Mouse (Mus musculus) neural tube, embryonic 13.5 days (tissue): ENCODE measurements around the gene Prmt7. TPM values are rescaled to one million over a fixed set of nuclear protein-coding genes. Genes with fewer than 3 reads are reported as not detected.

Experiments
- ATAC-seq: fragments of 200-750 bp; cut with Nextera tagmentation; 2 replicates; pipeline ENCODE4 v1.8.0; 2017; ENCODE audit warnings: low read depth, mild to moderate bottlenecking, moderate TSS enrichment, moderate library complexity
- H3K27ac ChIP-seq: fragments of 300-500 bp; sonication (generic); replicated peaks from 2 replicates; pipeline ENCODE4 v1.5.1; 2015; ENCODE audit warnings: moderate library complexity, mild to moderate bottlenecking, inconsistent platforms
- H3K27me3 ChIP-seq: fragments of 300-500 bp; sonication (generic); 2 replicates; pipeline ENCODE4 v1.6.1; 2015; ENCODE audit warnings: mild to moderate bottlenecking, inconsistent platforms
- H3K36me3 ChIP-seq: fragments of 300-500 bp; sonication (generic); 2 replicates; pipeline ENCODE4 v1.6.1; 2015; ENCODE audit warnings: mild to moderate bottlenecking, inconsistent platforms
- H3K4me1 ChIP-seq: fragments of 300-500 bp; sonication (generic); replicated peaks from 2 replicates; pipeline ENCODE4 v1.6.1; 2015; ENCODE audit warnings: inconsistent platforms
- H3K4me2 ChIP-seq: fragments of 300-500 bp; sonication (generic); 2 replicates; pipeline ENCODE4 v1.6.1; 2015; ENCODE audit warnings: inconsistent platforms, mild to moderate bottlenecking, moderate library complexity
- H3K4me3 ChIP-seq: fragments of 300-500 bp; sonication (generic); 2 replicates; pipeline ENCODE4 v1.5.1; 2015; ENCODE audit warnings: mild to moderate bottlenecking, inconsistent platforms
- H3K9ac ChIP-seq: fragments of 300-500 bp; sonication (generic); 2 replicates; pipeline ENCODE4 v1.6.1; 2015; ENCODE audit warnings: moderate library complexity, mild to moderate bottlenecking, inconsistent platforms
- H3K9me3 ChIP-seq: fragments of 300-500 bp; sonication (generic); 2 replicates; pipeline ENCODE4 v1.6.1; 2016; ENCODE audit warnings: inconsistent platforms
- WGBS: fragments of 180-500 bp; shearing (Covaris S2); methylation state at CpG from one replicate; pipeline ENCODE4 v1.1.7; 2015; 5-methylcytosine and 5-hydroxymethylcytosine counted together
- polyA plus RNA-seq: library from polyadenylated mRNA; unstranded; fragments of >200 nt; fragmentation: Nextera tagmentation; extraction: Ambion mirVana; gene quantifications from 2 replicates; pipeline ENCODE4 v1.2.1, GENCODE M21; 2015

Gene Prmt7
- polyA plus RNA-seq, 1 experiment from 2014 or later, result 58.5 TPM

- H3K4me2 ChIP-seq, result no peak overlapping the region
- 0 out of 2 replicates have a peak overlapping the region, but pooled peaks have one; percentile 17 for H3K9ac ChIP-seq
- H3K27me3 ChIP-seq, result no peaks in the 10 kb centered on the region
- no peaks in the 10 kb centered on the region for H3K9me3 ChIP-seq
- peaks cover 7% of the 10 kb centered on the region; the same call in 1 of the 2 replicates for H3K36me3 ChIP-seq
- WGBS, result 73% methylated on average over 4 of the region's 4 CpGs
- H3K27ac ChIP-seq, result peak overlapping the region; percentile 54
- no peak overlapping the region for H3K4me3 ChIP-seq
- no peak for ATAC-seq
- peaks cover 48% of the 10 kb centered on the region for H3K4me1 ChIP-seq
These were observed 60.6 kb downstream of the Prmt7 start for GRCm38 (mm10) chr8:106271378-106271777.

- 84% methylated on average over 3 of the region's 3 CpGs for WGBS
- Histone ChIP-seq H3K4me1 (peaks cover 45% of the 10 kb centered on the region), H3K4me2 (no peak overlapping the region), H3K9ac (no peak overlapping the region), H3K4me3 (no peak overlapping the region), H3K27ac (no peak overlapping the region), H3K9me3 (no peaks in the 10 kb centered on the region), H3K36me3 (peaks cover 21% of the 10 kb centered on the region; the same call in 1 of the 2 replicates), H3K27me3 (no peaks in the 10 kb centered on the region)
- ATAC-seq, result no peak
These were observed 62.7 kb downstream of the Prmt7 start for GRCm38 (mm10) chr8:106273468-106273867.

GRCm38 (mm10) chr8:106276709-106277317 lies 66.1 kb downstream of the Prmt7 start:
- Histone ChIP-seq H3K9me3 (no peaks in the 10 kb centered on the region), H3K9ac (no peak overlapping the region), H3K27ac (no peak overlapping the region), H3K4me1 (peaks cover 12% of the 10 kb centered on the region), H3K4me3 (no peak overlapping the region), H3K4me2 (no peak overlapping the region), H3K36me3 (peaks cover 31% of the 10 kb centered on the region), H3K27me3 (no peaks in the 10 kb centered on the region)
- WGBS, result 94% methylated on average over 5 of the region's 5 CpGs
- no peak for ATAC-seq

GRCm38 (mm10) chr8:106278367-106279042 lies 67.8 kb downstream of the Prmt7 start:
- H3K36me3 ChIP-seq, result peaks cover 40% of the 10 kb centered on the region
- no peaks in the 10 kb centered on the region for H3K4me1 ChIP-seq

GRCm38 (mm10) chr8:106280154-106280553 lies 69.4 kb downstream of the Prmt7 start:
- whole genome bisulfite sequencing, result 55% methylated on average over 5 of the region's 5 CpGs

More at GRCm38 (mm10) chr8:106278367-106279042, 67.8 kb downstream of the Prmt7 start:
- WGBS, result 82% methylated on average over 11 of the region's 11 CpGs
- ATAC-seq, result no peak
- H3K9ac ChIP-seq, result no peak overlapping the region
- H3K4me3 ChIP-seq, result no peak overlapping the region
- no peaks in the 10 kb centered on the region for H3K27me3 ChIP-seq
- no peak overlapping the region for H3K4me2 ChIP-seq
- no peak overlapping the region for H3K27ac ChIP-seq
- H3K9me3 ChIP-seq, result no peaks in the 10 kb centered on the region

GRCm38 (mm10) chr8:106280844-106281243 lies 70.1 kb downstream of the Prmt7 start:
- H3K27me3 ChIP-seq, result no peaks in the 10 kb centered on the region
- no peak overlapping the region for H3K4me3 ChIP-seq
- peaks cover 42% of the 10 kb centered on the region for H3K36me3 ChIP-seq
- H3K27ac ChIP-seq, result no peak overlapping the region
- H3K9ac ChIP-seq, result no peak overlapping the region
- no peak overlapping the region for H3K4me2 ChIP-seq
- no peaks in the 10 kb centered on the region for H3K4me1 ChIP-seq
- no peaks in the 10 kb centered on the region for H3K9me3 ChIP-seq
- ATAC-seq, result no peak
- 34% methylated on average over 4 of the region's 4 CpGs for WGBS

More at GRCm38 (mm10) chr8:106280154-106280553, 69.4 kb downstream of the Prmt7 start:
- H3K4me3 ChIP-seq, result no peak overlapping the region
- H3K4me2 ChIP-seq, result no peak overlapping the region
- no peak overlapping the region for H3K27ac ChIP-seq
- ATAC-seq, result no peak
- H3K4me1 ChIP-seq, result no peaks in the 10 kb centered on the region
- H3K9ac ChIP-seq, result no peak overlapping the region
- no peaks in the 10 kb centered on the region for H3K27me3 ChIP-seq
- no peaks in the 10 kb centered on the region for H3K9me3 ChIP-seq
- peaks cover 42% of the 10 kb centered on the region for H3K36me3 ChIP-seq

- peaks cover 16% of the 10 kb centered on the region for H3K4me1 ChIP-seq
- no peak overlapping the region for H3K27ac ChIP-seq
- 3% methylated on average over 2 of the region's 2 CpGs for WGBS
- peaks cover 15% of the 10 kb centered on the region for H3K36me3 ChIP-seq
- no peak overlapping the region for H3K4me3 ChIP-seq
- no peak overlapping the region for H3K4me2 ChIP-seq
- H3K27me3 ChIP-seq, result no peaks in the 10 kb centered on the region
- H3K9me3 ChIP-seq, result no peaks in the 10 kb centered on the region
- no peak for ATAC-seq
- no peak overlapping the region for H3K9ac ChIP-seq
These were observed 76.7 kb downstream of the Prmt7 start for GRCm38 (mm10) chr8:106287445-106287844.

- peaks cover 28% of the 10 kb centered on the region for H3K4me1 ChIP-seq
These were observed 78.0 kb downstream of the Prmt7 start for GRCm38 (mm10) chr8:106288732-106289131.

GRCm38 (mm10) chr8:106289464-106289863 lies 78.7 kb downstream of the Prmt7 start:
- H3K4me1 ChIP-seq, result peaks cover 28% of the 10 kb centered on the region
- H3K27ac ChIP-seq, result no peak overlapping the region
- no peaks in the 10 kb centered on the region for H3K27me3 ChIP-seq
- WGBS, result 66% methylated on average over 7 of the region's 7 CpGs
- H3K36me3 ChIP-seq, result peaks cover 5% of the 10 kb centered on the region; the same call in 1 of the 2 replicates
- ATAC-seq, result no peak
- no peak overlapping the region for H3K9ac ChIP-seq
- no peak overlapping the region for H3K4me2 ChIP-seq
- H3K4me3 ChIP-seq, result no peak overlapping the region
- no peaks in the 10 kb centered on the region for H3K9me3 ChIP-seq

More at GRCm38 (mm10) chr8:106288732-106289131, 78.0 kb downstream of the Prmt7 start:
- H3K4me3 ChIP-seq, result no peak overlapping the region
- WGBS, result 47% methylated on average over 2 of the region's 3 CpGs
- no peak overlapping the region for H3K27ac ChIP-seq
- no peaks in the 10 kb centered on the region for H3K27me3 ChIP-seq
- H3K36me3 ChIP-seq, result peaks cover 5% of the 10 kb centered on the region; the same call in 1 of the 2 replicates
- no peak overlapping the region for H3K4me2 ChIP-seq
- H3K9me3 ChIP-seq, result no peaks in the 10 kb centered on the region
- H3K9ac ChIP-seq, result no peak overlapping the region
- ATAC-seq, result 0 out of 2 replicates have a peak, but pooled peaks have one; percentile 27

- no peak for ATAC-seq
- H3K27ac ChIP-seq, result 0 out of 2 replicates have a peak overlapping the region, but pooled peaks have one; percentile 49
These were observed 82.0 kb downstream of the Prmt7 start for GRCm38 (mm10) chr8:106292484-106293396.

GRCm38 (mm10) chr8:106298261-106298660 lies 87.5 kb downstream of the Prmt7 start:
- no peaks in the 10 kb centered on the region for H3K9me3 ChIP-seq

More at GRCm38 (mm10) chr8:106292484-106293396, 82.0 kb downstream of the Prmt7 start:
- H3K4me3 ChIP-seq, result no peak overlapping the region
- no peak overlapping the region for H3K4me2 ChIP-seq
- H3K9me3 ChIP-seq, result no peaks in the 10 kb centered on the region
- WGBS, result 62% methylated on average over 20 of the region's 20 CpGs
- no peaks in the 10 kb centered on the region for H3K27me3 ChIP-seq
- H3K36me3 ChIP-seq, result no peaks in the 10 kb centered on the region
- no peak overlapping the region for H3K9ac ChIP-seq
- H3K4me1 ChIP-seq, result peaks cover 27% of the 10 kb centered on the region

More at GRCm38 (mm10) chr8:106298261-106298660, 87.5 kb downstream of the Prmt7 start:
- Histone ChIP-seq H3K4me1 (peaks cover 55% of the 10 kb centered on the region), H3K27me3 (no peaks in the 10 kb centered on the region), H3K36me3 (no peaks in the 10 kb centered on the region), H3K4me2 (no peak overlapping the region), H3K27ac (no peak overlapping the region), H3K4me3 (no peak overlapping the region), H3K9ac (no peak overlapping the region)
- 78% methylated on average over 5 of the region's 5 CpGs for WGBS
- ATAC-seq, result no peak
